Mouse (Mus musculus): ENCODE data around the gene Fsd1.
A peak's percentile ranks its signal among the peaks of the same experiment; 100 is the strongest.

Gene Fsd1

GRCm38 (mm10) chr17:55963171-55963570 lies 23.1 kb upstream of the Fsd1 start:
- peak; percentile 43 for DNase-seq (ENCODE audit: low spot score)

DNA sequence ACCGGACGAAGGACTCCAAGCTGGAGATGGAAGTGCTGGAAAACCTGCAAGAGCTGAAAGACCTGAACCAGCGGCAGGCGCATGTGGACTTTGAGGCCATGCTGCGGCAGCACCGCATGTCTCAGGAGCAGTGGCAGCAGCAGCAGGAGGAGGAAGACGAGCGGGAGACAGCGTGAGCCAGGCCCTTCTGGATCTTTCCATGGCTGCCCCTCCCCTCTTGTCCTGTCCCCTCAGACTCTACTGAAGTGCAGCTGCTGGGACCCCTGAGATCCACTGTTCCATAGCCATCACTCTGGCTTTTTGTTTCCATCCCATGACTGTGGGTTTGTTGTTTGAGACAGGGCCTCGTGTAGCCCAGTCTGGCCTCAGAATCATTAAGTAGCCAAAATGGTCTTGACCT lies 21.8 kb upstream of the Fsd1 start:
- DNase-seq (ENCODE audit: low spot score) = no peak

GRCm38 (mm10) chr17:55964996-55965395 lies 21.3 kb upstream of the Fsd1 start:
- DNase-seq (ENCODE audit: low spot score) = no peak

DNA sequence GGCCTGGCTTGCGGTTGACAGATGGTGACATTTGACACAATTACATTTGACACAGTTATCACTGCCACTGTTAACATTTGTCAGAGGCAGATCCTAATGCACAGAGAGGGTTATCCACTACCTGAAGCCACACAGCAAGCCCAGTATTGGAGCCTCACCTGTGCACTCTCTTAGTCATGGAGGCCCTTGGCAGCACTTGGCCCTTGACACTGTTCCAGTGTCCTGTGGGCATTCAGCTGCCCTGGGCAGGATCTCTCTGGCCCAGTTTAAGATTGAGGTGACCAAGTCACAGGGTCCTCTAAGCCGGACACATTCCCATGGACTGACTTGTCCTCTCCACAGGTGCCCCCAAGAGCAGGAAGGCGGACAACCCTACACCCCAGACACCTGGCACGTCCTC lies 19.1 kb upstream of the Fsd1 start:
- DNase-seq (ENCODE audit: low spot score) = no peak

DNA sequence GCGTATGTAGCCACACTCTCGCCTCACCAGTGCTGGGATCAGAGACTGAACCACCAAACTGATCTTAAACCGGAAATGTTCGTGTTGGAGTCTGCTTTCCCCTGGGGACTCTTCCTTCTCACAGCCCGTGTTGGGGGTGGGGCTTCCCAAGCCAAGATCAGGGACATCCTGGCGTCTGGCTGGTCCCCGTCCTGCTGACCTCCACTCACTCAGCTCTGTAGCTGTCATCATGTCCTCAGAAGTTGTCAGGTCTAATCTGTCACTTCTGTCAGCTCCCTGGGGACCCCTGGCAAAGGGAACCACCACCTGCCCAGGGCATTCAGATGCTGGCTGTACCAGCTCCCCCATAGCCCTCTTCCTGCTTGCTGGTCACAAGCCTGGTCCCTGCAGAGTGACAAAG lies 18.1 kb upstream of the Fsd1 start:
- DNase-seq (ENCODE audit: low spot score) = peak; percentile 43

GRCm38 (mm10) chr17:55969560-55969959 lies 16.7 kb upstream of the Fsd1 start:
- no peak for DNase-seq (ENCODE audit: low spot score)

DNA sequence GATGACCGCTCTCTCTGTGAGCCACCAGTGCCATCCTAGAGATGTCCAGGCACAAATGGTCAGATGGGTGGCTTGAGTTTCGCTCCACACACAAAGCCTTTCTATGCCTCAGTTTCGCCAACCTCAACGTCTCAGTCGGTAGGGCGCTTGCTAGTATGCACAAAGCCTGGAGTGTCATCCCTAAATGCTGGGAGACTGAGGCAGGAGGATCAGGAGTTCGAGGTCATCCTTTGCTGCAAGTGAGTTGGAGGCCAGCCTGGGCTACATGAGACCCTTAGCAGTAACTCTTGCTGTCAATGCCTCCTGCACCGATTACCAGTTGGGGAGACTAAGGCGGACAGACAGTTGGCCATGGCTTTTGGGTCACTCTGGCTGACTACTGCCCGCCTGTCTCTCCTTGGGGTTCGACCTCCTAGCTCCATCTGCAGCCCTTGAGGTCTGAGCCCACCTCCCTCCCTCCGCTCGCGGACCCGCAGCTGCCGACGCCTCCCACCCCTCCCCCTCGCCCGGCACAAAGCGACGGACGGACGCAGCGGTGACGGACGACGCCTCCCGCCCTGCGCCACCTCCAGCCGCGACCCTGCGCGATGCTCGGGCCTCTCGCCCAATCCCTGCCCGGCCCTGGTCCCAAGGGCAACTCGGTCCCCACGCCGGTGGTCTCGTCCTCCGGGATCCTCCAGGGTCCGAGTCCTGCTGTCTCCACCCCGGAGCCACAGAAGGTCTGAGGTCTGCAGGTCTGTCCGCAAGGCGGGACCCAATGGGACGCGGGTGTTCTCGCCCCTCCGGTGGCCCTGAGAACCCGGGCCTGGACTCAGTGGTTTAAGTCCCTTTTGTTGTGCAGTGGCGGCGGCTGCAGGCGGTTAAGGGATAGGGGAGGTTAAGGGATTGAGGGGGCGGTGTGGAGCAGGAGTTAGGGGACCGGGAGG lies 16.1 kb upstream of the Fsd1 start, which contains the start of gene Shd:
Gene Shd, plus strand, starts transcription at position 502 of the 926 bp plus-strand sequence.
- no peak for DNase-seq (ENCODE audit: low spot score)

DNA sequence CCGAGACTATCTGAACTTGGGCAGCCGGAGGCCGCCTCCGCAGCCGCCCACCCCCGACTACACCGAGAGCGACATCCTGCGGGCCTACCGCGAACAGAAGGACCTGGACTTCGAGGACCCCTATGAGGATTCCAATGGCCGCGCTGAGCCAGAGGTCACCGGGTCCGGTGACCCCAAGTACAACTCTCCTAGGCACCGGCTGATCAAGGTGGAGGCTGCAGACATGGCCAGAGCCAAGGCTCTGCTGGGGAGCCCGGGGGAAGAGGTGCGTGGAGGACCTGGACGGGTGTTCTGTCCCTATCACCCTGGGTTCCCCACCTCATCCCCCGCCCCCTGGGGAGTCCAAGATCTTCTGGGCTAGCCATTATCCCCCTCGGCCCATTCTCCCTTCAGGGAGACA lies 14.9 kb upstream of the Fsd1 start:
- no peak for DNase-seq (ENCODE audit: low spot score)

GRCm38 (mm10) chr17:55976255-55976862 lies 9.9 kb upstream of the Fsd1 start:
- DNase-seq (ENCODE audit: low spot score) = peak; percentile 86

GRCm38 (mm10) chr17:55977301-55977700 lies 9.0 kb upstream of the Fsd1 start:
- no peak for DNase-seq (ENCODE audit: low spot score)

DNA sequence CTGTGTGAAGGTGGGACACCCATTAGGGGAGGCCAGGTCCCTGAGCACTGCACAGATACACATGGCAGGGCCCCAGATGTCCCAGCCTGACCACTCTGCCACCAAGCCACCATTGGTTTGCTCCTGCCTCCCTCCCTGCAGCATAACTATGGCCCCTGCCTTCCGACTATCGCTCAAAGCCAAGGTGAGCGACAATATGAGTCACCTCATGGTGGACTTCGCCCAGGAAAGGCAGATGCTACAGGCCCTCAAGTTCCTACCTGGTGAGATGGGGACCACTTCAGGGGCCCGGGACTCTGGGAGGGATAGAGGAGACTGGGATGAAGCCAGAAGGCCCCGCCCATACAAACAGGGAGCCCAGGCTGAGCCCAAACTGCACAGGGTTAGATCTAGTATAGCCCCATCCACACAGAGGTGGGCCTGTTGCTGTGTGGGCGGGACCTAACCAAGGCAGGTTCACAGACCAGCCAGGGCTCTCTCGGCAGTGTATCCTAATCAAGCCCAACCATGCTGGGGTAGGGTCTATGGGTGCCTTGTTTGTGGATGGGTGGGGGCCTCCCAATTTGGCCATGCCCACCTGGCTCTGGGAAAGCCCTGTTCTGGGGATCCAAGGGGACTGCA lies 4.1 kb downstream of the Fsd1 start:
- DNase-seq (ENCODE audit: low spot score) = no peak

DNA sequence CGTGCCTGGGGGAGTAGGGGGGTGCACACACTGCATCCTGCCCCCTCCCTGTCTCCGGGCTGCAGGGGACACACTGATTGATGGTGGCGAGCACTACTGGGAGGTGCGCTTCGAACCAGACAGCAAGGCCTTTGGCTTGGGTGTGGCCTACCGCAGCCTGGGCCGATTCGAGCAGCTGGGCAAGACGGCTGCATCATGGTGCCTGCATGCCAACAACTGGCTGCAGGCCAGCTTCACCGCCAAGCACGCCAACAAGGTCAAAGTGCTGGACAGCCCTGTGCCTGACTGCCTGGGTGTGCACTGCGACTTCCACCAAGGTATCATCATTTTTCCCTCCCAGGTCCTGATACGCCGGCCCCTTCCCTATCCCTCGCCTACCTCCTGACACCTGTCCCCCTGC lies 9.7 kb downstream of the Fsd1 start:
- DNase-seq (ENCODE audit: low spot score) = peak; percentile 57

GRCm38 (mm10) chr17:55999794-56000499 lies 13.6 kb downstream of the Fsd1 start:
- DNase-seq (ENCODE audit: low spot score) = no peak

- no peak for DNase-seq (ENCODE audit: low spot score)
Observed at GRCm38 (mm10) chr17:56003000-56003399, 16.7 kb downstream of the Fsd1 start.

DNA sequence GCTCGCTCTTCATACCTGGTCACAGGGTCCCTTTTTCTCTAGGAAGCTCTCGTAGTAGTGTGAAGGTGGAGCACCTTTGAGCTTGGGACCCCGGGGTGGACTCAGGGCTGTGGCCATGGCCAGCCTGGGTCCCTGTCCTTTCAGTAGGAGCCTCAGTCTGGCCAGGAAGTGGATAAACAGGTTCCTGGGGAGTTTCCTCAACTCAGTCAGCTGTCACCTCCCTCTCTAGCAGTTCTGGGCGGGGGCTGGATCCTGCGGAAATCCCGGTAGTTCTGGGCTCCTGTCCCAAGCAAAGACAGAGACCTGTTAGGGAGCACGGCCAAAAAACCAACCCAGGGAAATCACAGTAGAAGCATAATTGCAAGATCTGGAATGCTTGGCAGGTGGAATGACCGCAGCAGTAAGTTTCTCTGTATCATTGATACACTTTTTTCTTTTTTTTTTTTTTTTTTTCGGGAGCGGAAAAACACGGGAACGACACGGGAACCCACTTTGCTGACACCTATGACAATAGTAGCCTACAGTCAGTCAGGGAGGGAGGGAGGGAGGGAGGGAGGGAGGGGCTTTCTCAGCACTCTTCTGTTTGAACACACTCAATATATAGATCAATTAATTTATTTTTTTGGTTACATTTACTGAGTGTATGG lies 19.2 kb downstream of the Fsd1 start, which contains the start of the genes Stap2 and Mpnd:
Gene Stap2, minus strand, starts transcription at position 170 of the 647 bp plus-strand sequence.
Gene Mpnd, plus strand, starts transcription at position 297 of the 647 bp plus-strand sequence.
- no peak for DNase-seq (ENCODE audit: low spot score)

DNA sequence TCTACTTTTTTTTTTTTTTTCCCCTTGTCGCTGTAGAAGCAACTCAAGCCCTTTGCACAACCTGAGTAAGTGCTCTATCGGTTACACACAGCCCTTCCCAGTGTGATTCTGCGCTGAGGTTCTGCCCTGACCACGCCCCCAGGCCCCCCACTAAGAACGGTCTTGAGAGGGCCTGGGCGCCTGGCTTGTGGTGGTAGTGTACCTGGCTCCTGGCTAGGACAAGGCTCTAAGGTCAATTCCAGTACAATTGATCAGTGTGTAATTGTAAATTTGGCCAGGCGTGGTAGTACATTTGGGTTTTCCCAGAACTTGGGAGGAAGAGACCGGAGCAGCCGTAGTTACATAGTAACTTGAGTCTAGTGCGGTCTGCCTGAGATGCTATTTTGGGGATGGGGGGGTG lies 20.6 kb downstream of the Fsd1 start:
- no peak for DNase-seq (ENCODE audit: low spot score)

DNA sequence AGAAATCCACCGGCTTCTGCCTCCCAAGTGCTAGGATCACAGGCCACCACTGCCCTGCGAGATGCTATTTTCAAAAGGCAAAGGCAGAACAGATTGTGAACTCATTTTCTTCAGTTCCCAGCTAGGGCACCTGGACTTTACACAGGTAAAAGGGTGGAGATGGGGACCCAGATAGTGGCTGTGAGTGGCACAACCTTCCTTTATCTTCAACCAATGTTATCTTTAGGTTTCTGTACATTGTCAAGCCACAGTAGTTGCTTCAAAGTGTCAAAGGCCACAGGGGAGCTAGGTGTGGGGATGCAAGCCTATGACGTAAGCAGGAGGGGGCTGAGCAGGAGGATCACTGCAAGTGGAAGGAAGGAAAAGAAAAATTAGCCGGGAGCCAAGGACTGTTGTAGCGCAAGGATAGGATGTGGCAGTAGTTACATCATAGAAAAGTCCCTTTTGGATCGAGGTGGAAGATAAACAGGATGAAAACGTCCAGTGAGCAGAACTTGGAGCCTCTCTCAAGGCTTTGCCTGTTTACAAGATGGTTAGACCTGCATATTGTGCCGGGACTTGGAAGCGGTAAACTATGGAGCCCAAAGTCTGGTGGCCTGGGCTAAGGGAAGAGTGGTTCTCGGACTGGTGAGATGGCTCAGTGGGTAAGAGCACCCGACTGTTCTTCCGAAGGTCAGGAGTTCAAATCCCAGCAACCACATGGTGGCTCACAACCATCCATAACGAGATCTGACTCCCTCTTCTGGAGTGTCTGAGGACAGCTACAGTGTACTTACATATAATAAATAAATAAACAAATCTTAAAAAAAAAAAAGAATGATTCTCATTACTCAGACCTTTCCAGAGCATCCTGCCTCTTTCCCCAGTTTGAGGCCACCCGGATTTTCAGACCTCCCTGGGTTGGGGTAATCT lies 21.4 kb downstream of the Fsd1 start:
- no peak for DNase-seq (ENCODE audit: low spot score)

GRCm38 (mm10) chr17:56008356-56009087 lies 22.2 kb downstream of the Fsd1 start:
- peak; percentile 99 for DNase-seq (ENCODE audit: low spot score)

- peak; percentile 94 for DNase-seq (ENCODE audit: low spot score)
Observed at GRCm38 (mm10) chr17:56009088-56009961, 23.0 kb downstream of the Fsd1 start.
